Mouse (Mus musculus) retina, adult 2 months (tissue): Measurements from ENCODE around the gene Pou2f1.

Experiments used
- DNase-seq: peaks from one replicate; pipeline ENCODE4 v3.0.0-alpha.2; 2012; ENCODE audit warnings: low read depth, low spot score

The Pou2f1 gene

DNA sequence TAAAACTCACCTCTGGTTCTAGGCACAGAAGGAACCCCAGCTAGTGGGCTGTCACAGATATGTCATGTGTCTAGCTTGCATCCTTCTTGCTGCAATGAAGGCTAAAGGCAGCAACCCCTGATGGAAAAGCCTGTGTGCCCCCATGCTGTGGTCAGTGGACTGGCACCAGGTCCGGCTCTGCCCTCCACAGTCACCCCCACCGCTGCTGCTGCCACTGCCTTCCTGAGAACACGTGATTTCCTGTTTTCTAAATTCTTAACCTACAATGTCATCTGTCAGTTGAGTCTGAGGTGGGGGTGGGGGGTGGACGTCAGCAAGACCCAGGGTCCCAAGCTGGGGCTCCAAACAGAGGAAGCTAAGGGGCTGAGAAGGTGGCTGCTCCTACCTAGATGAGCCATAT is 153.6 kb downstream of the Pou2f1 start:
- DNase-seq, result no peak

DNA sequence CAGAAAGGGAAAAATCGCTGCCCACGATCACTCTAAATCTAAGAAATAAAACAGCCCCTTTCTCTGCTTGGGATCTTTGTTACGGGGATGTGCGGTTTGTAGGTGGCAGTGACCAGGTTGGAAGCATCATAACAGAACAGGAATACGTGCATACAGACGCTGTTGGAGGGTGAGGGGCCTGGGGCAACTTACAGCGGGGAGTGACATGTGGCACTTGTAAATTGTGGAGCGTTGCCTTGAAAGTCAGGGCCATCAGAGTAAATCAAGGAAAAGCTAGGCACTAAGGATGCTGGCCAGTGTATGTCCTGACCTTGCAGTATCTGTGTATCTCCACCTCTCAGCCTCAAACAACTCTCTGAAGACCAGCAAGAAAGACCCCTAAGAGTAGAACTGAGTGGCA is 154.1 kb downstream of the Pou2f1 start:
- no peak for DNase-seq

DNA sequence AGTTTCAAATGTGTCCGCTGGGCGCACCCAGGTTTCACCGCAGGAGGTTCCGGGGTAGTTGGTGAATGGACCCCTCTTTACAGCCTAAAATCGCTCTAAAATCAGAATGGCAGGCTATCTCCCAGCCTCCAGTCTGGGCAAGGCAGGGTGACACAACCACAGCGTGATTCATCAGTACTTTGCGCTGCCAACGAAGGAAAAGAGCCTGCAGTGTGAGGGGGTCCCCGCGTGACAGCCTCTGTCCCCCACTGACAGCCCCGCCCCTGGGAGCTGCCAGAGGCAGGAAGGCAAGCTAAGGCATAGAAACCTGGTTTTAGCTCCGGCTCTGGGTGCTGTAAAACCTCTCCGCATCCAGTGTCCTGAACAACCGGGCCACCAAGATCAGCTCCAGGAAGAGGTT is 157.1 kb downstream of the Pou2f1 start:
- DNase-seq, result no peak

DNA sequence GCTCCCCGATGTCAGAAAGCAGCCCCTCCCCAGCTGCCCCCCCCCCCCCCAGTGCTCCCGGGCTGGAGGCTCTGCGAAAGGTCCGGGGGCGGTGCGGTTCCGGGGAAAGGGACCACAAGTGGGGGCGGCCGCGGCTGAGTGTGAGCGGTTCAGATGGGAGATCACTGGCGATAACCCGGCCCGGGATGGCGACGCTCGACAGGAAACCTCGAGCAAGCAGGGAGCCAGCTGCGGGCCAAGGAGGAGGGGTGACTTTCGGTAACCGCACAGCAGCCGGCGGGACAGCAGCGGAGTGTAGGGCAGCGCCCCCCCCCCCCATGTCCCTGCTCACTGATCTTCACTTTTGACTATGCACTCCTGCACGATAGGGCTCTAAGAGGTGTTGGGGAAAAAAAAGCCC is 157.5 kb downstream of the Pou2f1 start:
- no peak for DNase-seq

DNA sequence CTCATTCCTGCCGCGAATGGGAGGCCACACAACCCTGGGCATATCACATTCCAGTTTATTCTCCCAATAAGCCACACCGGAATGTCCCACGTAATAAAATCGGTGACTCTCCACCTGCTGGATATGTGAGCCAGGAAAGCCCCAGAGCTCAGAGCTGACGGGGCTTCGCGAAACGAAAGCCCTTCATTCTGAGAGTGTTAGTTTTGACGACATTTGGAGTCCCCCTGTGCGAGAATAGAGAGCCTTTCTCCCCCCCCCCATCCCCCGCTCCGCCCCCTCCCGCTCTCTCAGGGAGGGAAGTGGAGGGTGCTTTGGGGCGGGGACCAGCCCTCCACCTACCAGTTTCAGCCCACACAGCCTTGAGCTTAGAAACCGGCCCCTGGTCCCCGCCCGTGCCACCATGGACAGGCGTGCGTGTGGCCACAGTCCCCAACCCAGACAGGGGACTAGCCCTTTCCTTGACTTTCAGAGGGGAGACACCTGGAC is 158.0 kb downstream of the Pou2f1 start:
- no peak for DNase-seq

DNA sequence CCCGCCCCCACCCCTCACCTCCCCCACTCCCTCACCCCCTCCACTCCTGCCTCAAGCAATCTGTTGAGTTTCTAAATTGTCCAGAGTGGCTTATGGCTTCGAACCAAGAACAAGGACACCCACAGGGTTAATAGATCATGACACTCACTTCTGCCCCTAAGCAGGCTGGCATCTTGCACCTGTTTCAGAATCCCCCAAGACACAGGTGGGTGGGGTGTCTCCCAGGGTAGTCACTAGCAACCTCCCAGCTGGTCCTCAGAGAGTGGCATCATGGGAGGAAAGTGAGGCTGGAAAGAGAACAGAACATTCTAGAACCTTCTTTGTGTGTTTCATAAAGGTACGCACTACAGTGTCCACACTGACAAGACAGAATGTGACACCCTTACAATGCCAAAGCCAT is 158.9 kb downstream of the Pou2f1 start:
- DNase-seq, result no peak

DNA sequence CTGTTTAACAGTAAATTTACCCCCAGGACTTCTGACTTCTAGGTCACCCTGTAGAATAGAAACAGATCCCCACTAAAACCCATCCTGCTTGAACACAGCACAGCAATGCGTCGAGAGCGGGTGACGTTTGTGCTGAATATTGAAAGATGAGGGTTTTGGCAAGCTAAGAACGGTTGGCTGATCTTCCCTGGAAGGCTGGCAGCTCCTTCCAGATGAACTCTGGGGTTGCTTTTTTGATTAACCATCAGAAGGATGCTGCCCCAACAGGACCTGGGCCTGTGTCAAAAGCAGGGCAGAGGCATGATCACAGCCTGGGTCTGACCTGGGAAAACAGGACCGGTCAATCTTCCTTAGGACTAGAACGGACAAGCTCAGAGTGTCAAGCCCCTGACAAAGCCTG is 160.3 kb downstream of the Pou2f1 start:
- DNase-seq, result no peak

DNA sequence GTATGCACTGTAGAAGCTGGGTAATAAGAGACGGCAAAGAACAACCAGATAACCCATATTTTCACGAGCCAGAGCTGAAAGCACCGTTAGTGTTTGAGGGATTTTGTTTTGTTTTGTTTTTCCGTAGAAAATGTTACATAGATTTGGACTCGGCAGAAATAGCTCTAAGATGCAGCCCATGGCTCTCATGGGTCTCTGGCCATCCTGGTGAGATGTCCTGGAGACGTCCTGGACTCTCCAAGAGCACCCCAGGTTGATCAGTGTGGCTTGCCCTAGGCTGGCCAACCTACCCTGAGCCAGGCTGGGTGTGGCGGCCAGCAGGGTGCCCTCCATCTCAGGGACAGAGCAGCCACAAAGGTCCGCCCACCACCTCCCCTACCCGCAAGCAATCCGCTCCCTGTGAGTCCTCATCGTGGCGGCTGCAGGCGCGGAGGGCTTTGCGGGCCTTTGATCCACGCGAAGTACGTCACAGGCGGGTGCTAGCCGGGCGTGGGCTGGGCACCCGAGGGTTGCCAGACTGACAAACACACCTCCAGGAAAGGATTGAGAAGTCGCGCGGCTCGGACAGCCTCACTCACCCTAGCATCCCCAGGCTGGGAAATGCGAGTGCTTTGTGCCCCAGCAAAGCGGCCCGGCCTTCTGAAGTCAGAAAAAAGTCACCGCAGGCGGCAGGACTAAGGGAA is 161.8 kb downstream of the Pou2f1 start:
- DNase-seq, result no peak

DNA sequence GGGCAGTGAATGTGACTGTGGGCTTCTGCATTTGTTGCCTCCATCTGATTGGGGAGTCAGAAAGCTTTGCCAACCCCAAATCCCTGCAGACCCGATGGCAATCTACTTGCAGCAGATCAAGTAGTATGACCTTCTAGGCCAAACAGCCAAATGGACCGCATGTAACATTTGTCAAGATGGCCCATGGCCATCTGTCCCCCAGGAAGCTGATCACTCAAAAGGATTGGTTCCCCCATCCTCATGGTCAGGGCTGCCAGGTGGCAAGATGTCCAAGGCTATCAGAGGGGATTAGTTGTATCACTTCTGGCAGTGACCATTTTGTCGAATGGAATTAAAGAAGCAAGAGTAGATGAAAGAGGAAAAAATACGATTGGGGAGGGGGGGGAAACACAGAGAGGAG is 163.3 kb downstream of the Pou2f1 start:
- DNase-seq, result no peak

DNA sequence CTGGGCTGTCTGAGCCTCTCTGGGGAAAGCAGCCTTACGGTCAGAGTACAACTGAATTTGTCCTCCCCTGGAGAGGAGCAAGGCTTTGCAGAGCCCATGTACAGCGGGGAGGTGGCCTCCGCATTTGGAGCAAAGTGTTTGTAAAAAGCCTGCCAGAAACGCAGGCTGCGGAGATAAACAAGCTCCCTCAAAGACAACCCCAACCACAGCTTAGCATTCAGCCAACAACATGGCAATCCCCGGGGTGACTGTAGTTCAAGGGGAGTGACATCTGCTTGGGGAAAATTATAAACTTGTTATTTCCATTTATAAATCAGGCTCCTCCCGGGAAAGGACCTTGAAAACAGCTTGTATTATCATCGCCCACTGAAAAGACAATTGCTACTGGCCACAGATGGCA is 164.9 kb downstream of the Pou2f1 start:
- no peak for DNase-seq

DNA sequence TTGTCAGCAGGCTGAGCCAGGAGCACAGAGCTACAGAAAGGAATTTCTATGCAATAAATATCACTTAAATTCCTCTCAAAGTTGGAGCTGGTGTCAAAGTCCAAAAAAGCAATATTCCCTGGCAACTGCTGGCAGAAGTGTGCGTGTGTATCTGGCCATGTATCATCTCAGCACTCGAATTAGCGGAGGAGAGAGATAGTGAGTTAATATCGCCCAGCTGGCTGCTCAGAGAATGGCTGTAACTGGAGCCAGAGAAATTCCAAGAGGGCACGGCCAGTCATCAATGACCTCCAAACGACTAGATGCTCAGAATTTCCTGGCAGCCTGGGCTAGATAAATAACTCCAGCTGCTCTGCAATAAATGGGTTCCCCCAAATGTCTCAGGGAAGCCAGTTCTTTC is 166.0 kb downstream of the Pou2f1 start:
- no peak for DNase-seq

DNA sequence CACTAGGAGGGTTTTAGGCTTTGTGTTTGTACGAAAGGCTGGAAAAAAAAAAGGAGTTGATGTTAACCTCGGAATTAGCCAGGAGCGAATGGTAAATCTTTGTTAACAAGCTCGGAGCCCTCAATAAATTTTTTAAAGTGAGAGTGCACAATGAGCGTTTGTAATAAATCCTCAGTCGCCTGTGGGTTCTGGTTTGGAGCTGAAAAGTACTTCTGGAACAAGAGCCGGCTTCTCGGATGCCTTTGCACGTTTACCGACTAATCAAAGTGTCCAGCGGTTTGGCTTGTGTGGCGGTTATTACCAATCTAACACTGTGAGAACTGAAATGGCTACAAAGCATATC is 167.9 kb downstream of the Pou2f1 start:
- no peak for DNase-seq

DNA sequence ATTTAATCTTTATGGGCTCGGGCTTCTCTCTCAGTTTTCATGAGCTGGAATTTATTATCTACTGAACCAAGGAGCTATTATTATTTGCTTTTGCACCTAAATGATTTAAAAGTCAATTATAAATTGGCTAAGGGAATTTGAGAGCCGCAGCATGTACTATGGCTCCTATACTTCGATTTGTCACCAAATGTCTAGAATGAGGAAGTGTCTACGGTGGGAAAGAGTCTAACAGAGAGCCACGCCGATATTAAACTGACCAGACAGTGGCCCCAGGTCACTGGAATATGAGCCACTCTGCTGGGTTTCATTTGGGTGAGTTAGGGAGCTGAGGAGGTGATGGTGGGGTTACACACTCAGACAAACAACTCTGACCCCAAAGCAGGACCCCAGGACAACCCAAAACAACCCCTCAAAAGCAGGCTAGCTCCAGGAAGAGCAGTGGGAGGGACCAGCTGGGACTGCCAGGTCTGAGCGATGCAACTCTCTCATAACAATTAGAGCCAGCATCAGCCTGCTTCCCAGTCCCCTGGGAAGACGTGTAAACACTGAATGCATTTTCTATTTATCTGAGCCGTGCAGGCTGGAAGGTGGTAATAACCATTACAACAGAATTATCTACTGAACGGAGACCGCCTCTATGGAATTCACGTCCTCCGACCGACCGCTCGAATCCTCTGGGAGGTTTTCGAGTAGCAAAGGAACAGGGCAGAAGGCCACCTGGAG is 168.4 kb downstream of the Pou2f1 start:
- no peak for DNase-seq

DNA sequence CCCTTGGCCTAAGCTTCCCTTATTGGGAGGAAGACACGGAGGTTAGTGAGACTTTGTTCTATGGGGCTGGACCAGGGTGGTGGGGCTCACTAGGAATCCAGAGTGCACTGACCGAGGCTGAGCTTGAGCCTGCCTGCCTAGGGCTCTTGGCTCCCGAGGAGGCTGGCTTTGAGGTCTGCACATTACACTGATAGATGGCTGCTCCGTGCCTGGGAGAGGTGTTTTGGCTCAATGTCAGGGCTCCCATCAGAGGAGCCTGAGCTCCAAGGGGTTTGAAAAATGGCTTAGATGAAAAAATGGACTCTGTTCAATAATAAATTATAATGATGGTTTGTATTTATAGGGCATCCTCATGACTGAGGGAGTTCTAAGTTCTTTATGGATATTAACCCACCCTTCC is 169.2 kb downstream of the Pou2f1 start:
- DNase-seq, result no peak

DNA sequence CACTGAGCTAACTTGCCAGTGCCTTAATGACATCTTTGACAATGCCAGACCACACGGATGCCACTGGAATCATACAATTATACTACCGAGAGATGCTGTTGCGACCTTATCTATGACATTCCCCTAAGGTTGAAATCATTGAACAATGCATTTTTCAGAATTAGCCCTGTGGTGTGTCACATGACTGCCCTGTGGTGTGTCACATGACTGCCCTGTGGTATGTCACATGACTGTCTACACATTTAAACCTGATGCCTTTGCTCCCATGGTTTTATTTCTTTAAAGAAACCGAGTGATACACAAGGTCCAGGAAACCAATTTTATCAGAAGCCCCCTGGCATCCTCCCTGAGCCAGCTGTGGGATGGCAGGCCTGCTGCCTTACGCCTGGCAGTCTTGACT is 172.6 kb downstream of the Pou2f1 start:
- DNase-seq, result no peak

DNA sequence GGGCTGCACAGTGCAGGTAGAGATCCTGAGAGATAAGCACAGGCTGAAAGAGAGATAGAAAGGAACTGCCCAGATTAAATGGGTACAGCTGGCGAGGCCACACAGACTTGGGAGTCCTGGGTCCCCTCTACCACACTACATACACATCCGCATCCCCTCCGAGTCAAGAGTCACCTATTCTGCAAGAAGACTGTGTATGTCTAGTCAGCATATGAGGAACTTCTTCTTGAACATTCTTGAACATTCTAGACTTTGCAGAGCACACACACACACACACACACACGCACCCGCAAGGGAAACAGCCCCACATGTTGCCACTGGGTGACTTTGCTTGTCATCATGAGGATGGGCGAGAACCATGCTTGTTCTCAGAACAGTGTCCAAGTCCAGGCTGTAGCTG is 173.9 kb downstream of the Pou2f1 start:
- DNase-seq, result no peak

DNA sequence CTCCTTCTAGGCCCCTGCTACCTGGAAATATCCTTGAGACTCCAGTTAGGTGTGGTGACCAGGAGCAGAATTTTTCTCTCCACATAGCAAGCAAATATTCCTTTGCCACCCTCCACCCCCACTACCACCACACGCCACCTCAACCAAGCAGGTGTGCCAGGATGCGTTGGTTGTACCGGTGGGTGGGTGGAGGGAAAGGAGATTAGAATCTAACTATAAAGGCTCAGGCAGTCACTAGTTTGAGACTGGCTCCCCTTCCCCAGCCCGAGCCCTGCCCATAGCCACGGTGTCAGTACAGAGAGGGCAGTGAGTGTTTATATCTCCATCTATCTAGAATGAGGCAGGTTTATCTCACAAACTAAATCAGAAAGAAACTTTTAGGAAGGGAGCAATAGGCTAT is 174.3 kb downstream of the Pou2f1 start:
- DNase-seq, result no peak

DNA sequence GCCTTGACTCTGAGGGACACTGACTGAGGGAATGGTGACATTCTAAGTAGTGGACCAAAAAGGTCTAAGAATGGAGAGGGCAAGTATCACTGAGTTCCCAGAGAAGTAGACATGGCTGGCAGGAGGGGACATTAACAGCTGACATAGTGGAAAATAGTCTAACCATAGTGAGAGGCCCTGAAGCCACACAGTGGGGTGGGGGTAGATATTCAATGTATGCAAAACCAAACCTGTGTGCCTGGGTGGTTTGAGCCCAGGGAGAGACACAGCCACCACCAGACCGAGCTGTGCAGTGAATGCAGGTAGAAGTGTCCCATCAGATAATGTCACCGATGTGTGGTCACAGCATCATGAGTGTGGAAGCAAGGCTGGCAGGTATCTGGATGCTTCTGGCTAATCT is 180.4 kb downstream of the Pou2f1 start:
- DNase-seq, result no peak

DNA sequence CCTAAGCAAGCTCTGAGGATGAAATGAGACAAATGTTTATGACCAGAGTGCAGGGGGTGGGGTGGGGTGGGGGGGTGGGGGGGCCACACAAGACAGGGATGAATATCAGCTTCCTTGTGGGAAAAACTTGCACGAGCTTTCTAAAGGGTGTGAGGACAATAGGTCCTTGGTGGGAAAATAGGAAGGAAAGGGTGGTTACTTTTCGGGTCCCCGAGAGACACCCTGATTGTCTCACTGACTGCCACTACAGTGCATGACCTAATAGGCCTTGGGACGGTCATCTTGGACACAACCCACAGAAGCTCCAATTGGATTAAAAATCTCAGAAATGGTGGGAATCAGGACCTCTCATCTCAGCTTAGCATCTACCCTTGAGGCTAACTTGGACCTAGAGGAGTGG is 183.3 kb downstream of the Pou2f1 start:
- no peak for DNase-seq

DNA sequence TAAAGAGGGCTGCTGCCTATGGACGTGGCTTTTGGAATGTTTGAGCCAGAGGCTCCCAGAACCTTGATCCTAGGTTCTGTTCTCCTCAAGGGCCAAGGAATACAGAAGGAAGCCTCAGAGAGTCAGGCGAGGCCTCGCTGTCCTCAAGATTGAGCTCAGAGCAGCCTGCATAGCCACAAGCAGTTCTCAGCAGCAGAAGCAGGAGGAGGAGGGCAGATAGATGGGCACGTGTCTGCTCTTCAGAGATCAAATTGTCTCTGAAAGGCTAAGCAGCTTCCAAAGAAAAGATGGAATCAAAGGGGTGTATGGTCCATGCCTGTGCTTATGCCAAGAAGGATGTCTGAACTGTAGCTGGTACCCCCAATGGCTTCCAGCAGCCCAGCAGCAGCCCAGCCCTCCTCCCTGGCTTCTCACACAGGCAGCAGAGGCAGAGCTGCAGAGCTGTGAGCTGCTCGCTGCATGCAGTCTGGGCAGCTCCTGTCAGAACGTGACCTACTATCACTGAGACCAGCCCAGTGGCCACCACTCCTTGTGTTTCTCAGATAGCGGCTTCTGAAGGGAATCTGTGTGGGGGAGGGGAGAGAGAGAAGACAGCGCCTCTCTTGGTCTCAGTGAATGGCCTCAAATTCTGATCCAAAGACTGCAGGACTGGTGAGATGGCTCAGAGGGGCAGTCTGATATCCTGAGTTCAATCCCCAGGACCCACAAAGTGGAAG is 184.2 kb downstream of the Pou2f1 start:
- DNase-seq, result no peak

DNA sequence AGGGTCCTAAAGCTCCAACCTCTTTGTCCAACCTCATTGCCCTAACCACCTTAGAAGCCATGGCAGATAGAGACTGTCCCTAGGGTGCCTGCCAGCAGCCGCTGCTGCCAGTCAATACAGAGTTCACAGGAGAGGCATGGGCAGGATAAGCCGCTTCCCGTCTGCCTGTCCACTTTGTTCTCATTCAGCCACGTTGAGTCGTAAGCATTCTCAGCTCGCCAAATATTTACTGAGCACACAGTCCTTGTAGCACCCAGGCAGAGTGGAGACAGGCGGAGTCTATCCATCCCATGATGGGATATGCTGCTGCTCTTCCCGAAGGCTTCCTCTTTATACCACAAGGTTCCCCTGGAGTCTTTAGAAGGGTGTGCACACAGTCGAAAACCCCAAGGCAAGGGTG is 185.2 kb downstream of the Pou2f1 start:
- DNase-seq, result no peak

DNA sequence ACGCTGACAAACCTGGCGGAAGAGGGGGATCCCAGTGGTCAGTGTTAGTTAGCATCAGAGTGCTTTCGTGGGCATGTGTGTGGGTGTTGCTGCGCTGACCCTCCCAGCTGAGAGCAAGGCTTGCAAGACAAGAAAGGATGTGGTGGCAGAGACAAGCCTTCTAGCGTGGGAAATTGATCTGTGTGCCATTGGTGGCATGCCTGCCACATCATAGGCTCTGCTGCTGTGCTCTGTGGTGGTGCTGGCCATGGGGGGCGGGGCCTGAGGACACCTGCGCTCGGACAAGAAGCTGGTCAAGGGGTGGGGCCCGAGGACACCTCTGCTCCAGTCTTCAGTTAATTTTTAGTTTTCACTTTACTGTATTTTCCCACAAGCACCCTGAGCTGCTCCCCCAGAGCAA is 186.1 kb downstream of the Pou2f1 start:
- DNase-seq, result no peak
